In the genomic region with DNA sequence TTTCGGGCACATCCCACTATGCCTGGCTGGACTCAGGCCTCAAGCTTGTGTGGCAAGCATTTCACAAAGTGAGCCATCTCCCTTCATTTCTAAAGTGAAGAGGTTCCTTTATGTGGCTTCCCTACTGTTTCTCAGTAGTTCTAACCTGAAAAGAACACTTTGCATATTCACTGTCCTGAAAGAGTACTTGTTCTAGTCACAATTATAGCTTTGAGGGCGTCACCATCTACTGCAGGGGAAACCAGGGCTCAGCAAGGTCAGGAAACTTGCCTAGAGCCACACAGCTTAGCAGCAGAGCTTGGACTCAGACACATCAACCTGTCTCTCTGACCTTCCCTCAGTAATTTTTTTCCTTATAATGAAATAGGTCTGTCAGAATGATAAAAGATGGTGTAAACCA, we compare ENCODE assay signal across 20 mouse cellular contexts. TPM values are rescaled to one million over a fixed set of nuclear protein-coding genes. Genes with fewer than 3 reads are reported as not detected.
A peak's percentile ranks its signal among the peaks of the same experiment; 100 is the strongest.
DNase-seq lines count a peak whose midpoint lies in the region; ATAC-seq and TF ChIP-seq lines count a peak whose summit lies in the region.
"Had no signal": no experiment of that assay in that cellular context is flagged by ENCODE, and none has a peak within 500 bp of the region (broad histone marks: within the 10 kb centered on the region; RNA-seq: fewer than 3 reads in every experiment).

No protein-coding gene starts in this region.

- H3K4me3 ChIP-seq in CH12.LX (replicated peaks in 1 of 3; ENCODE audit: low read depth in 2 of 3, low read length in 2 of 3, poor library complexity in 1 of 3): no peak overlapping the region
- H3K4me3 ChIP-seq in ES-Bruce4 (ENCODE audit: low read depth, low read length): no peak overlapping the region
- H3K4me3 ChIP-seq: forebrain, embryonic 10.5 days; forebrain, embryonic 13.5 days; hindbrain, embryonic 12.5 days; hindbrain, embryonic 15.5 days had no signal

- TF ChIP-seq POLR2A in CH12.LX (IDR thresholded peaks at IDR 0.05; ENCODE audit: low read depth, low read length): no peak
- no peak for TF ChIP-seq POLR2A in ES-Bruce4 (IDR thresholded peaks at IDR 0.05; ENCODE audit: insufficient read depth, low read length)

- TF ChIP-seq EP300 in CH12.LX (IDR thresholded peaks at IDR 0.05; ENCODE audit: low read length) (no peak), ES-Bruce4 (IDR thresholded peaks at IDR 0.05; ENCODE audit: insufficient read depth, low read depth, low read length) (peak; percentile 69)

- no peaks in the 10 kb centered on the region for H3K36me3 ChIP-seq in CH12.LX (replicated peaks in 1 of 2; ENCODE audit: control insufficient read depth in 1 of 2, insufficient read depth in 1 of 2, low read length in 1 of 2)
- no peaks in the 10 kb centered on the region for H3K36me3 ChIP-seq in ES-Bruce4 (ENCODE audit: control insufficient read depth, insufficient read depth, low read length, poor library complexity, severe bottlenecking)
- H3K36me3 ChIP-seq: forebrain, embryonic 10.5 days; hindbrain, embryonic 12.5 days; hindbrain, embryonic 15.5 days had no signal

- H3K9ac ChIP-seq in CH12.LX (ENCODE audit: insufficient read depth, low read depth) (no peak overlapping the region), ES-Bruce4 (ENCODE audit: low read depth, poor library complexity, severe bottlenecking) (no peak overlapping the region)
- H3K9ac ChIP-seq: forebrain, embryonic 13.5 days; hindbrain, embryonic 12.5 days; hindbrain, embryonic 15.5 days had no signal

- dilution Hi-C loops in CH12.LX (cut with MboI; ENCODE audit: extremely low pct_ligation_motif_present, extremely low pct_unique_long_range_greater_than_20kb, low sequenced_read_pairs): no loop called here

- H3K9me3 ChIP-seq in CH12.LX (replicated peaks; ENCODE audit: low read length) (no peaks in the 10 kb centered on the region), ES-Bruce4 (replicated peaks; ENCODE audit: control insufficient read depth, insufficient read depth, low read length, poor library complexity, severe bottlenecking) (no peaks in the 10 kb centered on the region)
- H3K9me3 ChIP-seq: forebrain, embryonic 10.5 days; forebrain, embryonic 13.5 days; hindbrain, embryonic 12.5 days; hindbrain, embryonic 15.5 days had no signal

- no peak for TF ChIP-seq RAD21 in CH12.LX (IDR thresholded peaks at IDR 0.05; ENCODE audit: low read depth, low read length)

- H3K27me3 ChIP-seq in CH12.LX (replicated peaks): no peaks in the 10 kb centered on the region
- no peaks in the 10 kb centered on the region for H3K27me3 ChIP-seq in ES-Bruce4 (ENCODE audit: control insufficient read depth, insufficient read depth, low read length, poor library complexity, severe bottlenecking)
- H3K27me3 ChIP-seq: forebrain, embryonic 13.5 days; hindbrain, embryonic 12.5 days; hindbrain, embryonic 15.5 days had no signal

- H3K27ac ChIP-seq in CH12.LX (ENCODE audit: insufficient read depth, low read depth): no peak overlapping the region
- no peak overlapping the region for H3K27ac ChIP-seq in ES-Bruce4 (ENCODE audit: insufficient read depth, low read length)
- H3K27ac ChIP-seq: forebrain, embryonic 10.5 days; forebrain, embryonic 13.5 days; hindbrain, embryonic 12.5 days; hindbrain, embryonic 15.5 days had no signal

- TF ChIP-seq CTCF in CH12.LX (conservative IDR thresholded peaks at IDR 0.05 in 1 of 2, IDR thresholded peaks at IDR 0.05 in 1 of 2; ENCODE audit: low read depth in 2 of 2, low read length in 2 of 2): no peak
- TF ChIP-seq CTCF in ES-Bruce4 (IDR thresholded peaks at IDR 0.05; ENCODE audit: low read depth, low read length): no peak

- no peak overlapping the region for H3K4me2 ChIP-seq in CH12.LX (ENCODE audit: insufficient read depth, low read depth, poor library complexity, severe bottlenecking)
- H3K4me2 ChIP-seq: forebrain, embryonic 13.5 days; heart, embryonic 11.5 days; hindbrain, embryonic 12.5 days; hindbrain, embryonic 15.5 days had no signal

- no peak for ATAC-seq in megakaryocyte progenitor cell, adult 5-6 weeks (replicated peaks; ENCODE audit: poor library complexity)
- ATAC-seq: CD4-positive, CD25-positive, alpha-beta regulatory T cell, adult 4 months; forebrain, embryonic 13.5 days; forebrain, embryonic 16.5 days had no signal

- H3K4me1 ChIP-seq in CH12.LX (ENCODE audit: control insufficient read depth in 1 of 2, insufficient read depth in 2 of 2) (peaks cover 5 to 36% of the 10 kb centered on the region in 2 experiments; a peak in 3 of 4 replicates), ES-Bruce4 (ENCODE audit: control insufficient read depth, insufficient read depth, low read length) (peaks cover 2% of the 10 kb centered on the region)
- H3K4me1 ChIP-seq: hindbrain, embryonic 12.5 days had no signal

- H3K79me2 ChIP-seq in CH12.LX (replicated peaks; ENCODE audit: control insufficient read depth, extremely low read depth, insufficient read depth, poor library complexity, severe bottlenecking): no peaks in the 10 kb centered on the region

- in situ Hi-C loops in CH12.LX (cut with MboI; ENCODE audit: low pct_ligation_motif_present, low pct_unique_long_range_greater_than_20kb, low sequenced_read_pairs): loop anchor here (25.0 kb wide), 1 partner anchor 348 kb away; no protein-coding TSS in a partner anchor

- DNase-seq in CH12.LX (ENCODE audit: extremely low read depth) (peak; percentile 59), ZHBTc4 (ENCODE audit: low read depth, low spot score) (peak; percentile 79)
- no peak for DNase-seq in thymus, adult 18-20 months
- DNase-seq in gastrocnemius, postnatal 25 days: no peak
- DNase-seq: adrenal gland, postnatal 10 days; adrenal gland, postnatal 36 days; cerebellum, adult 18-20 months; cerebellum, adult 9-10 months; cerebellum, postnatal 14 days; gastrocnemius, postnatal 10 days; heart, adult 11 months had no signal

TF ChIP-seq in CH12.LX, 34 proteins besides CTCF, POLR2A, EP300 and RAD21:
- TF ChIP-seq MAZ (IDR thresholded peaks at IDR 0.05; ENCODE audit: low read depth, low read length) (no peak), NELFE (IDR thresholded peaks at IDR 0.05; ENCODE audit: low read depth, low read length) (no peak), TBP (conservative IDR thresholded peaks at IDR 0.05; ENCODE audit: low read depth, low read length) (no peak), MXI1 (IDR thresholded peaks at IDR 0.05; ENCODE audit: low read depth, low read length) (no peak), USF2 (conservative IDR thresholded peaks at IDR 0.05; ENCODE audit: low read depth, low read length) (no peak), ZKSCAN1 (IDR thresholded peaks at IDR 0.05; ENCODE audit: borderline replicate concordance, low read depth, low read length) (no peak), ELF1 (IDR thresholded peaks at IDR 0.05; ENCODE audit: low read depth, low read length) (no peak), SIN3A (IDR thresholded peaks at IDR 0.05; ENCODE audit: low read length) (no peak), IRF4 (IDR thresholded peaks at IDR 0.05; ENCODE audit: low read depth, low read length) (no peak)

RNA-seq across cellular contexts. Expression of a gene that starts 6.5 kb away (rescaled TPM):
- 0.21 and 0.29 TPM in 2 replicates for total RNA-seq in CH12.LX (2012; rRNA removed)
- total RNA-seq in CH12.LX (2014; rRNA removed): 1.1 and 1.4 TPM in 2 replicates
- polyA plus RNA-seq in CH12.LX (2012; ENCODE audit: insufficient read length, low read depth): 1.2 and 1.8 TPM in 2 replicates
- polyA plus RNA-seq in ES-Bruce4 (2011; ENCODE audit: insufficient read depth, insufficient read length, low read depth, missing spikeins): 2.2 and 3.1 TPM in 2 replicates
- total RNA-seq in megakaryocyte progenitor cell, adult 5-6 weeks (2015): 1.5 and 2.0 TPM in 2 replicates
- 1.7 and 2.6 TPM in 2 replicates for total RNA-seq in megakaryocyte progenitor cell, adult 5-6 weeks (2017)
- under 1 TPM; 0.72 TPM for total RNA-seq in gastrocnemius, postnatal 25 days (2021)

Comparison
In these comparisons a context has a peak if more than half of its experiments do, and no peak if none do; other contexts are left out.
1. DNase-seq: peak in CH12.LX (single experiment) and ZHBTc4 (single experiment); none in thymus, adult 18-20 months (0 of 2) and gastrocnemius, postnatal 25 days (single experiment).